Mouse (Mus musculus) liver, postnatal 0 days (tissue): ENCODE measurements around the gene Epha1.

Experiments used
- CTCF ChIP-seq: sonication (generic); IDR thresholded peaks from 2 replicates; pipeline ENCODE4 v1.5.1; 2016; ENCODE audit warnings: antibody characterized with exemption, low read depth
- EP300 ChIP-seq: IDR thresholded peaks from 2 replicates; pipeline ENCODE4 v1.6.1; 2016; ENCODE audit warnings: antibody characterized with exemption, low read depth, mild to moderate bottlenecking

GRCm38 (mm10) chr6:42376016-42376415, 2.9 kb upstream of the Epha1 start:
- TF ChIP-seq CTCF (no peak), EP300 (no peak)
